Mouse (Mus musculus): ENCODE results near the gene Ppara.
"Not testable (repeated sequence)": the region's sequence is repeated elsewhere in the genome, so short reads cannot be mapped to it uniquely, and the experiment has no call there.

The Ppara gene

GRCm38 (mm10) chr15:85766677-85767076, 31.9 kb downstream of the Ppara start:
- no peak for DNase-seq

DNA sequence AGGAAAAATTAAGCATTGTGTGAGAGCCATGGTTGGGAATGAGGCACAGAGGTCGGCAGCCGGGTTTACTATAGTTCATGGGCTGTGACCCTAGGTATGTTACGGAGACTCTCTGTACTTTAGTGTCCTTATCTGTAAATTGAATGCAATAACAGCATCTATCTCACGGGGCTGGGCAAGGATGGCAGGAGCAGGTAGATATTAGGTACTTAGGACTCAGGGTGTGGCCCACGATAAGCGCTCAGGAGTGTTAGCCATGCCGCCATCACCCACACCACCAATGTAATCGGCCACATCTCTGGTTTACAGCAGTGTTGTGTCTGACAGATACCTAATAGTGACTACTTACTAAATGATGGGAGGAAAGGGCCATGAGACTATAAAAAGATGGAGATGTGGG, 34.2 kb downstream of the Ppara start:
- DNase-seq, result no peak

DNA sequence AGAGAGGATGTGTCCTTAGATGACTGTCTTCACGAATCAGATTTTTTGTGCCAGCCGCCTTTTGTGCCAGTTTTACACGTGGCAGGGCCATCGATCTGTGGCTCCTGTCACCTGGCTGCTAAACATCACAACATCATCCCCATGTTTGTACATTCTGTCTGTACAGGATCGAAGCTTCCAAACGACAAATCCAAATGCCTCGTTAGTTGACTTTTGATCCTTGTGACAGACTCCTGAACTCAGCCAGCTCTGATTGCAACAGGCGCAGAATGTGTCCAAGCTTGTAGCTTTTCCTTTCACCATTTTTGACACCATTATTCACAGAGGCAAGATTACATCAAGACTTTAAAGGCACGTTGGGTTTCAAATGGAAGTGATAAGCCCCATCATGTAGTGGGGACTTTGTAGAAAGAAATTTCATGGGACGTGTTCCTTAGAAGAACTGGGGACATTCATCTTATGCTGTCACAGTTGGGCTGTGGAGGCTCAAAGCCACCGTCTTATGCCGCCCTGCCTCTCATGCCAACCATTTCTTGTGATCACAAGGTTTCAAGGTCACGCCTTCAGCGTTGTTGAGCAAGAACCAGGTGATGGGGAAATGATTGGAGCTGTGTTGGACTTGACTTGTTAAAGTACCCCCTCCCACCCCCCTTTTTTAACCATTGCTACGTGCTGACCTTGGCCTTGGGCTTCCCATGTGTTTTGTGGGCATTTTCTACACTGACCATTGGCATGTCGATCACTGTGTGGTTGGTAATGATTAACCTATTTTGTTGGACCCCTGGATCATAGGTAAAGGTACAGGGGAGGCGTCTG, 36.7 kb downstream of the Ppara start:
- DNase-seq, result no peak

GRCm38 (mm10) chr15:85772146-85772740, 37.5 kb downstream of the Ppara start:
- no peak for DNase-seq

DNA sequence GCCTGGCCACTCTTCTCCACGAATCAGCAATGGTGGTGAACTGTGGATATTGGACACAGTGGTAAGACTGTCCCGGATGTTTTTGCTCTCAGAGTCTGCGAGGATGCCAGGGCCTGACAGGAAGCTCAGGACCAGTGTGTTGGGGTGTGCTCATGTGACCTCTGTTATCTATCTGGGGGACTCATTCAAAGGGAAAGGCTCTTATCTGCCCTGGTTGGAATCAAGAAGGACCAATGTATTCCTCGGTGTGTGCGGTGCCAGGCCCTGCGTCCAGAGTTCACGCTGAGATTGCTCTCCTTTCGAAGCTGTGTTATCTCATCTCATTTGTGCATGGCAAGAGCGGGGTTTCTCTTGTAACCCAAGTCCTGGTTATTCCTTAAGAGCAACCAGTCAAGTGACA, 39.6 kb downstream of the Ppara start:
- no peak for DNase-seq

DNA sequence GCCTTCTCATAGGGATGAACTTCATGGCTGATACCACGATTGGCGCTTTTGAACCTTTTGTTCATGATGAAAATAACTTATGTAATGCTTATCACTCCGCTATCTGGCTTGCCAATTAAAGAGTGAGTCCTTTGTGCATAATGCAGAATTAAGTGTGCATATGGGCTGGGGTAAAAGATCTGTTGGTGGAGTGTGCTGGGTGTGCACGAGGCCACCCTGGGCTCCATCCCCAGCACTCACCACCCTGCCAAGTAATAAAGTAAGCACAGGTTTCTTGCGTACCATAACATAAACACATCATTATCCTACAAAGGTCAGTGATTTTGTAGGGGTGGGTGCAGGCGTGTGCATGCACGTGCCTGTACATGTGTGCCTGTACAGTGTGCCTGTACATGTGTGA, 40.2 kb downstream of the Ppara start:
- DNase-seq, result no peak

GRCm38 (mm10) chr15:85776241-85776640, 41.5 kb downstream of the Ppara start:
- no peak for DNase-seq

DNA sequence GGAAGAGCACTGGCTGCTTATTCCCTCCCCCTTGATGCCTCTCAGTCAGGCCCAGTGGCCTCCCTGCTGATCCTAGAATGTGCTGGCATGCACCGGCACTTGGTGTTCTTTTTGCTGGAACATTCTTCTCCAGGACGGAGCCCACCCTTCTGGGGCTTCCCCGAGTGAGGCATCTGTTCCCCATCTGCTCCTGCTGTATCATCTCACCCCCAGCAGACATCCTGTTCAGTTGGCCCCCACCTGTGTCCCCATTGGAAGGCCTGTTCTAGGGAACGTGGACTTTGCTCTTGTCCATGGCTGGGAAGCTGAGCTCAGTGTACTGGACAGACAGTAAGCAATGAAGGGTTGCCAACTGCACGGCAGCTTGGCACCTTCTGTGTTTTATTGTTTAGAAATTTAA, 42.0 kb downstream of the Ppara start:
- DNase-seq, result no peak

DNA sequence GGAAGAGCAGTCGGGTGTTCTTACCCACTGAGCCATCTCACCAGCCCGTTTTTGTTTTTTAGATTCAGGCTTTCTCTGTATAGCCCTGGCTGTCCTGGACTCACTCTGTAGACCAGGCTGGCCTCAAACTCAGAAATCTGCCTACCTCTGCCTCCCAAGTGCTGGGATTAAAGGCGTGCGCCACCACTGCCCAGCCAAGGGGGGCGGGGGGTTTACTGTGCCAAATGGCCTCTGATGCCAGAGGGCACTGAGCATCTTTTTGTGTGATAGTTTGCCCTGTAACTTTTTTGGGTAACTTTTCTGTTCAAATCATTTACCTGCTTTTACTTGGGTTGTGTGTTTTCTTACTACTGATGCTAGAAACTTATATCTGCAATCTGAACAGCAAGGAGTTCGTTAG, 44.1 kb downstream of the Ppara start:
- DNase-seq, result not testable (repeated sequence)

- DNase-seq, result no peak
These were observed 48.4 kb downstream of the Ppara start for GRCm38 (mm10) chr15:85783146-85783545.

DNA sequence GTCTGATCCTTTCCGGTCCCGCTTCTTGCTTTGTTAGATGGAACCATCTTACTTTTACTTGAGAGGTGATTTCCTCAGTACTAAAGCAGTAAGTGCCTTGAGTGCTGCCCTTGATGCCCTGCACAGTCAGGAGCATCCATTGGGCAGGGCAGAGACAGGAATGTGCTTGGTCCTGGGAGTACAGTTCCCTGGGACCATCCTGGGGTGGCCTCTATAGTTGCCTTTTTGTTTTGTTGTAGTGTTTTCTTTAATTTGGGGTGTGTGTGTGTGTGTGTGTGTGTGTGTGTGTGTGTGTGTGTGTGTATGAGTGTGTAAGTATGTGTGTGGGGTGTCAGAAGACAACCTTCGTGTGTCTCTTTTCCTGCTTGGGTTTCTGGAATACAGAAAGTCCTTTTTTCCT, 49.6 kb downstream of the Ppara start:
- no peak for DNase-seq

DNA sequence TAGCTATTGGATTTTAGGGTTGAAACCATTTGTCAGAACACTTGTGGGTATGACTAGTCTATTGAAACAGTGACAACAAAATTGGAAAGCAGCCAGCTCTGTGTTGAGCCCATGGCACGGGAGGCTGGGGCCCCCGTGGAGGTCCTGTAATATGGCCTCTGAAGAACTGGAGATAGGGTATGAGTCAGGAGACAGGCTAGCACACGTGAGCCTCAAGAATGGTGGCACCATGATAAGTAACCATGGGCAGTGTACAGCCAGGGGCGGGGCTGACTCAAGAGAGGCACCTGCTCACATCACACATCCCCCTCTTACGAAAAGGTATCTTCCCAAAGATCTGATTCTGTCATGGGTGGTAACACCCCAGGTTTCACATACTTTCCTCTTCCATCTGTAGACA, 51.9 kb downstream of the Ppara start:
- DNase-seq, result no peak

DNA sequence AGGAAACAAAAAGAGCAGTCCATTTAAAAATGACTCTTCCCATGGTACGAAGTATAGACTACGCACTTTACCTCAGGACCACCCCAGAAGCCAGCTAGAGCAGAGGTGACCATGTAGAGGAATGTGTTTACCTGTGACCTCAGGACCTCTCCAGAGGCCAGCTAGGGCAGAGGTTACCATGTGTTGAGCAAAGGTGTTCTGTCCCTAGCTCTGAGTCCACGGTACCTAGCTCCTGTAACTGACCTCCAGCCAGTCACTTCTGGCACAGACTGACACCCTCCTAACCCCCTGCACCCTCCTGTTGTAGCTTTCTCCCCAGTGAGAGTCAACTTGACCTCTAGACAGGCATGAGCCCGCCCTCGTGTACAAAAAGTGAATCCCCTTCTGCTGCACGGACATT, 52.7 kb downstream of the Ppara start:
- no peak for DNase-seq

DNA sequence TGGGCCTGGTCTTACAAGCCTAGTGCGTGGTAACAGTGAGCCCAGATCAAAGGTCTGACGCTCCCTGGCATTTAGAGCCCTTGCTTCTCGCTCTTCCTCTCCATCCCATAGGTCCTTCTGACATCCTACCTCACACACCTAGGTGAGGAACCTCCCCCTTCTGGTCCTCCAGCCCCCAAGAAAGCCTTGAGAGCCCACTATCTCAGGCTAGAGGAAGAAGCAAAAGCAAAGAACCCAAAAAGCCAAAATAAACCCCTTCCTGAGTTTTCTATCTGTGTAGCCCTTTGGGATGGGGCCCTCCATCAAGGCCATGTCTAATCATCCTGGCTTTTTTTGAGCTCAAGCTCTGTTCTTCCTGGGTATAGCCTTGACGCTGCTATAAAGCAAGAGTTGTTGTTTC, 53.3 kb downstream of the Ppara start:
- no peak for DNase-seq

DNA sequence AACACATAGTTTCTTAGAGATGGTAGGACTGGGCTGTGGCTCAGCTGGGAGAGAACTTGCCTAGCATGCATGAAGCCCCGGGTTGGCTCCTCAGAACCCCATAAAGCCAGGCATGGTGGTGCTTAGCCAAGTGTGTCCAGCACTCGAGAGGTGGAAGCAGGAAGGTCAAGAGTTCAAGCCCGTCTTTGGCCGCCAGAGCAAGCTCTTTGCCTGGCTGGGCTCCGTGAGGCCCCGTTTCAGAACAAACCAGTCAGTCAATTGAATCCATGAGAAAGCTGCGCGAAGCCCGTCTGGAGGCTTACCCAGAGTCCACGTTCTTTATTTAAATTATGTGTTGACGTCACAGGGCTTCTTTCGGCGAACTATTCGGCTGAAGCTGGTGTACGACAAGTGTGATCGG, 53.9 kb downstream of the Ppara start:
- DNase-seq, result no peak

DNA sequence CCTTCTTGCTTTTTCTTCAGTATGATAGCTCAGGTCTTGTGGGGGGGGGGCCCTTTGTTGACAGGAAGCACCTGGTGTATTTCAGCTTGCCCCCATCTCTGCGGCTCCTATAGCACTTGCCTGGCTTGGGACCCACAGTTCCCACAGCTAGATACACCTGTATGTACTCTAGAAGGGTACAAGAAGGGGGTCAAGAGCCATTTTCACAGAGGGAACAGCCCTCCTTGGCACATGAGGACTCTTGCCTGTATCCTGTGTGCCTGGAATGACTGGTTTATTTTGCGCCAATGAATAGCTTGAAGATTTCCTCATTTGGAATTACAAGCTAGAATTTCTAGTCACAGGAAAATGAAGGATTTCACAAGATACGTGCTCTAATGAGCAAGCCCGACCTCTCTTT, 56.7 kb downstream of the Ppara start:
- DNase-seq, result no peak

DNA sequence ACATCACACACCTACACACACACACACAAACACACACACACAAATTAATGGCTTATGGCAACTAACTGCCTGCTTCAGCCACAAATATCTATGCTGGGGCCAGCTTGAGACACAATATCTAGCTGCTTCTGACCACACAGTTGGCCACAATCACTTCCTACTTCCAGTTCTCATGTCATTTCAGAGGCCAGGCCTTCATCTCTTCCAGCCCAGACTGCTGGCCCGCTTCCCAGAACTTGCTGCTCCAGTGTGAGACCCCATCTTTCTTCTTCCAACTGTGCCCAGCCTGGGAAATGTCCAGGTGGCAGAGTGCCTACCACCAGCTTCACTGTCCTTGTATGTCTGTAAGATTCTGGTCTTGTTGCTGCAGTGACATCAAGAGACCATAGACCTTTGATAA, 58.0 kb downstream of the Ppara start:
- DNase-seq, result peak; percentile 30 to 34

DNA sequence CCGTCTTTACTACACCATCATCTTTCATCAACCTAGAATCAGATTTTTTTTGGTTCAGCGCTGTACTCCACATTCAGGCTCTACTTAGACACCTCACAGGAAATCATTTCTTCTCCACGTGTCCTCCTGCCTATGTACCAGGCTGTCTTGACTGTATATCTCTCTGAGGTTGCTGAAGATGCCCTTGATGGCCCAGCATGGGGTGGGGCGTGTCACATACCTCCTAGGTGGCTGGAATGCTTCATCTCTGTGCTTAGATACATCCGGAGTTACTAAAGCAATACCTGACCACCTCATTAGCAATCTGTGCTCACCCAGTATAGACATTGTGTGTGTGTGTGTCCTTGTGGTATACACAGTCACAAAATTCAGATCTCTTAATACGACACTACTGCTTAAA, 60.7 kb downstream of the Ppara start:
- DNase-seq, result no peak

DNA sequence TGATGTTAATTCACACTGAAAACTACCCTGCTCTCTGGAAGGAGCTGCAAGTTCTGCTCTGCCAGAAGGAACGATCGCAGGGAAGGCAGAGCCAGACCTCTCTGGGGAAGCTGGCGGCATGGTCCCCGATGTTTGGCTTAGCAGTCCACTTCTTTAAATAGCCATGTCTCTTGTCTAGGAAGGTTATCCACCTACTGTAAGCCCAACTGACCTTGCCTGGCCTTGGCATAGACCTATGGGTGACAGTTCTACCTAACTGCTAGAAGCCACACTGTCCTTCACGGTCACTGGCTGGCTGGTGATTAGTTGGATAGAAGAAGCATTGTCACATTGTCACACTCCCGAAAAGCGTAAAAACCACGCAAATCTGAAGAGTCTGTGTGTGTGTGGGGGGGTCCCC, 63.9 kb downstream of the Ppara start:
- no peak for DNase-seq

DNA sequence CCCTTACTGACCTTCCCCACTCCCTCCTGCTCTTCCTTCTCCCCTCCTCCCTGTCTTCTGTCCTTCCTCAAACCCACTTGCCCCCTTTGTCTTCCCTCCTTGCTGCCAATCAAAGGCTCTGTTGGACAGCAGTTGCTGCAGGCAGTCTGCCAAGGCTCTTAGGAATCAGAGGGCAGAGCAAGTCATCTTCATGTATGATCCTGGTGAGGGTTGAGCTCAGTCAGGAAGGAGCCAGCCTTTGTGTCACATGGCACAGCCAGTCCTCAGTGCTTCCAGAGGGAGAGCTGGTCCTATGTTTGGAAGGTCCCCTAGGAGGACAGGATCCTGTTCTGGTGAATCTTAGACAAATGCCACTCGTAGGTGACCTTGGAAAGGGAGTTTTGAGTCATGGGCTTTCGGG, 68.1 kb downstream of the Ppara start:
- DNase-seq, result no peak

- DNase-seq, result no peak
These were observed 72.1 kb downstream of the Ppara start for GRCm38 (mm10) chr15:85806886-85807285.

DNA sequence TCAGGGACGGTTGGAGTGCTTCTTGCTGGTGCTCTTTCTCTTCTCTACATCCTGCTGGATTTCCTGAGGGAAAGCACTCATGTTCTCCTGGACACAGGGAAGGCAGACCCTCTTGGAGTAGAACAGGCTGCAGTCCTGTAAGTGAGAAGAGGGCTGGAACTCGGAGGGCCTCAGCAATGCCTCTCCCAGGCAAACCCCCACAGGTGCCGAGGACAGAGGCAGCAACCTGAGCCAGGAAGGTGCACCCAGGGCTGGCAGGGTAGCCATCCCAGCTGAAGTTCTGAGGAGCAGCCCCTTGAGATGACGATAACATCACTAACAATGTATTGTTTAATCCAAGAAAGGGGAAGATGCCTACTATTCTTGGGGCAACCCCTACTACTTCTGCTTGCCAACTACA, 72.6 kb downstream of the Ppara start:
- no peak for DNase-seq

DNA sequence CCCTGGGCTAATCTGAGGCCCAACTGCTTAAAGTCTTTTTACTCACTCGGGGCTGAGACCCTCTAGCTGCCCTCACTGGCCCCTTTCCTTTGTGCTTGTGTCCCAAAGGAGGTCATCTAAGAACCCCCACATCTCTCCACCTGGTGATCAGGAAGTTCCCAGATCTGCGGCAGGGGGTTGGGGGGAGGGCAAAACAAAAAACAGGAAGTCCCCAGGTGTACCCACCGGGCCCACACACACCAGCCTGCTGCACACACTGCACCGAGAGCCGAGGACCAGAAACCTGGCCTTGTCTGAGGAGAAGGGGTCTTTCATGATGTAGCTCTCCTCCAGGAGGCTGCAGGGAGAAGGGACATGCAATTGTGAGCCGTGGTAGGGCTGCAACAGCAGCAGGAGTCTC, 73.2 kb downstream of the Ppara start:
- DNase-seq, result no peak

DNA sequence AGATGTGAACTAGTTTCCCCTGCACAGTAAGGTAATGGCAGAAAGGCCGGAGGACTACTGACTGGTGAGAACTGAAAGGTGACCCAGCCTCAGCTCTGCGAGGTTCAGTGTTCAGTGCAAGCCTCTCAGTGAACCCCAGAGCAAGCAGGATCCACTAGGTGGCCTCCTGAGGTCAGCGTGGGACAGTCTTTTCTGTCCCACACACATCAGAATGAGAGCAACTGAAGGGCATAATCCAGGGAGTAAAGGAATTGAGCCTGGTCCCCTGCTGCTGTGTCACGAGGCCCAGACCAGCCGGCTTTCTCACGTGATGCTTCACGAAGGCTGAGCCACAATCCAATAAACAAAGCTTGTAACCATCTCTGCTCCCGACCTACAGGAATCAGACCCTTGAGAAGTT, 73.7 kb downstream of the Ppara start:
- no peak for DNase-seq

DNA sequence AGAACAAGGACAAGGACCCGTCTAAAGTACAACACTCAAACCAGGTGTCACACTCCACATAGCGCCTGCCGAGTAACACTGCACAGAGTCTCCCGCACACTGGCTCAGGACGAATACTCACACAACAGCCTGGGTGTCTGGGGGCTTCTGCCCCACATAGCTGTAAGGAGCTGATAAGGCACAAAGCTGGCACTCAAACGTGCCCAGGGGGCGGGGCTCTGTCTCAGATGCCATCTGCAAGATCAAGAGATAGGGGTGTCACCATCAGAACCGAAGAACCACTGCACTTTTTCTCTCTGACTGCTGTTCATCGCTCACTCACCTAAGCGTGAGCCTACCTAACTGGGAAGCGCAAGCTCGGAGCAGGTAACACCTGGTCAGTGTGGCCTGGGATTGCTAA, 74.3 kb downstream of the Ppara start:
- no peak for DNase-seq
